Mouse (Mus musculus) left cerebral cortex, adult 8-10 months (tissue): ENCODE results near the gene Tgif2. TPM values are rescaled to one million over a fixed set of nuclear protein-coding genes. Genes with fewer than 3 reads are reported as not detected.
"Not testable (repeated sequence)": the region's sequence is repeated elsewhere in the genome, so short reads cannot be mapped to it uniquely, and the experiment has no call there.

ENCODE experiments used
- DNase-seq, 2 experiments: peaks; one replicate each; pipeline ENCODE4 v3.0.0; 2022; ENCODE audit warnings: low spot score in 2 of 2
- total RNA-seq, 4 experiments: library from RNA; stranded (reverse); gene quantifications; 2 replicates each; pipeline ENCODE4 v1.2.4; 2022

The Tgif2 gene
- total RNA-seq, 4 experiments from 2014 or later = 0.55 to 1.1 (median 0.84) TPM

- DNase-seq = no peak
These were observed 2.9 kb downstream of the Tgif2 start for GRCm38 (mm10) chr2:156842711-156843110.

GRCm38 (mm10) chr2:156843331-156843730 lies 3.5 kb downstream of the Tgif2 start:
- DNase-seq = no peak

GRCm38 (mm10) chr2:156844715-156845114 lies 4.9 kb downstream of the Tgif2 start:
- DNase-seq = no peak

- no peak for DNase-seq
These were observed 7.8 kb downstream of the Tgif2 start for GRCm38 (mm10) chr2:156847653-156848052.

GRCm38 (mm10) chr2:156848526-156849182 lies 8.8 kb downstream of the Tgif2 start:
- DNase-seq = no peak

GRCm38 (mm10) chr2:156850505-156850904 lies 10.7 kb downstream of the Tgif2 start:
- no peak for DNase-seq

- not testable (repeated sequence) for DNase-seq
These were observed 13.8 kb downstream of the Tgif2 start for GRCm38 (mm10) chr2:156853584-156853983.

- DNase-seq = not testable (repeated sequence)
These were observed 14.4 kb downstream of the Tgif2 start for GRCm38 (mm10) chr2:156853999-156854771.

GRCm38 (mm10) chr2:156856311-156856710 lies 16.5 kb downstream of the Tgif2 start:
- DNase-seq = no peak

GRCm38 (mm10) chr2:156857385-156857791 lies 17.6 kb downstream of the Tgif2 start:
- DNase-seq = no peak

GRCm38 (mm10) chr2:156857835-156858234 lies 18.0 kb downstream of the Tgif2 start, which contains the start of gene 4930518I15Rik:
4930518I15Rik (minus strand) TSS chr2:156857946.
- no peak for DNase-seq

- DNase-seq = no peak
These were observed 18.9 kb downstream of the Tgif2 start for GRCm38 (mm10) chr2:156858671-156859070.

GRCm38 (mm10) chr2:156862041-156862717 lies 22.4 kb downstream of the Tgif2 start:
- DNase-seq = no peak

GRCm38 (mm10) chr2:156862772-156863486 lies 23.1 kb downstream of the Tgif2 start, which contains the start of gene Rab5if:
Rab5if (plus strand) TSS chr2:156863128.
- peak; percentile 95 to 96 for DNase-seq

- DNase-seq = no peak
These were observed 23.8 kb downstream of the Tgif2 start for GRCm38 (mm10) chr2:156863487-156864160.

GRCm38 (mm10) chr2:156864481-156864880 lies 24.7 kb downstream of the Tgif2 start:
- DNase-seq = no peak

GRCm38 (mm10) chr2:156868994-156869393 lies 29.2 kb downstream of the Tgif2 start:
- DNase-seq = no peak

- no peak for DNase-seq
These were observed 29.7 kb downstream of the Tgif2 start for GRCm38 (mm10) chr2:156869554-156869953.

GRCm38 (mm10) chr2:156870519-156870918 lies 30.7 kb downstream of the Tgif2 start:
- no peak for DNase-seq

GRCm38 (mm10) chr2:156873629-156874028 lies 33.8 kb downstream of the Tgif2 start:
- peak in 1 of 2 experiments; percentile 29 for DNase-seq
